Mouse (Mus musculus) testis, adult 2 months (tissue): ENCODE data around the gene Terb2.

Experiments
- CTCF ChIP-seq: fragments of 200-500 bp; IDR thresholded peaks from 2 replicates; pipeline ENCODE4 v1.5.1; 2012; ENCODE audit warnings: low read depth, mild to moderate bottlenecking, inconsistent platforms, low read length, moderate library complexity; ENCODE audit not compliant: control insufficient read depth, insufficient read depth, insufficient replicate concordance
- POLR2A ChIP-seq: fragments of 200-500 bp; IDR thresholded peaks from 2 replicates; pipeline ENCODE4 v1.6.1; 2012; ENCODE audit warnings: low read depth, mild to moderate bottlenecking, inconsistent platforms, low read length, moderate library complexity; ENCODE audit not compliant: control insufficient read depth

DNA sequence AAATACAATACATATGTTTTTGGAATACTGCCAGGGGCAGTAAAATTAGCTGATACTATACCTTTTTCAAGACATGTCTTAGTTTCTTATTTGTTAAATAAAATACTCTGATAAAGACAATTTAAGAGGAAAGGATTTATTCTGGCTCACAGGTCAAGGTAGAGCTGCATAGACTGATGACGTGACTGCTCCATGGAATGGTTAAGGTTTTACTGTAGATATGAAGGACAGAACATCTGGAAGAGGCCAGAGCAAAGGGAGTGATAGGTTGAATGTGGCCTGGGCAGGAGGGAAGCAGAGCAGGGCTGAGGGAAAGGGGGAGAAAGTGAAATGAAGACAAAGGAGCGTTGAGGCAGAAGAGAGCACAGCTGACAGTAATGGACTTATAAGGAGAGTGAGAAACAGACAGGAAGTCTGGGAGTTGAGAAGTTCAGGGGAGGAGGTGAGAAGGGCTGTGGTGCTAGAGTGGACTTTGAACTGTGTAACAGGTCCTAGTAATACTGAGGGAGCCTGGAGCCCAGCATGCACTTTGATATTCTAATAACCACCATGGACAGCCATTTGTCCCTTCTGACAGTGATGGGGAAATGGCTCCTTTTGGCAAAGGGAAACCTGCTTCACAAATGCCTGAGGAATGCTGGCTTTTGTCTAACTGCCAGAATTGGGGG lies 20.5 kb downstream of the Terb2 start:
- TF ChIP-seq POLR2A = no peak
- TF ChIP-seq CTCF = no peak
